Mouse (Mus musculus) liver, embryonic 14.5 days (tissue): Measurements from ENCODE around the gene Wdr76. TPM values are rescaled to one million over a fixed set of nuclear protein-coding genes. Genes with fewer than 3 reads are reported as not detected.
"Not testable (repeated sequence)": the region's sequence is repeated elsewhere in the genome, so short reads cannot be mapped to it uniquely, and the experiment has no call there.

Source experiments
- ATAC-seq: fragments of 200-750 bp; cut with Nextera tagmentation; 2 replicates; pipeline ENCODE4 v1.8.0; 2017; ENCODE audit warnings: moderate number of reproducible peaks, mild to moderate bottlenecking, moderate library complexity; ENCODE audit not compliant: insufficient read depth
- DNase-seq, 3 experiments: peaks; one replicate each; pipeline ENCODE4 v3.0.0-alpha.2; 2012 to 2013; ENCODE audit warnings: low read depth in 3 of 3, low spot score in 3 of 3
- H3K27ac ChIP-seq: fragments of 300-500 bp; sonication (generic); 2 replicates; pipeline ENCODE4 v1.5.1; 2014; ENCODE audit warnings: moderate library complexity, mild to moderate bottlenecking, control low read depth, inconsistent platforms
- H3K27me3 ChIP-seq: fragments of 300-500 bp; sonication (generic); 2 replicates; pipeline ENCODE4 v1.6.1; 2014; ENCODE audit warnings: mild to moderate bottlenecking, low read length, moderate library complexity; ENCODE audit not compliant: control insufficient read depth, insufficient read depth
- H3K36me3 ChIP-seq: fragments of 300-500 bp; sonication (generic); replicated peaks from 2 replicates; pipeline ENCODE4 v1.6.1; 2014; ENCODE audit warnings: low read depth; ENCODE audit not compliant: control insufficient read depth, insufficient read depth
- H3K4me1 ChIP-seq, 2 experiments: fragments of 200-500 bp in 1 of 2; fragments of 300-500 bp in 1 of 2; sonication (generic) in 1 of 2; replicated peaks; 2 replicates each; pipeline ENCODE4 v1.6.1; 2012 to 2014; ENCODE audit warnings: antibody characterized with exemption in 1 of 2, inconsistent platforms in 1 of 2, low read length in 1 of 2; ENCODE audit not compliant: control insufficient read depth in 2 of 2, insufficient read depth in 2 of 2
- H3K4me2 ChIP-seq: fragments of 300-500 bp; sonication (generic); 2 replicates; pipeline ENCODE4 v1.6.1; 2014; ENCODE audit warnings: low read depth, mild to moderate bottlenecking, control low read depth, moderate library complexity
- H3K4me3 ChIP-seq, 2 experiments: fragments of 200-500 bp in 1 of 2; fragments of 300-500 bp in 1 of 2; sonication (generic) in 1 of 2; 2 replicates each; pipeline ENCODE4 v1.5.1; 2012 to 2014; ENCODE audit warnings: low read depth in 2 of 2, low read length in 2 of 2, mild to moderate bottlenecking in 2 of 2, control low read depth in 1 of 2, inconsistent platforms in 1 of 2, moderate library complexity in 1 of 2; ENCODE audit not compliant: insufficient read depth in 1 of 2
- H3K9ac ChIP-seq: fragments of 300-500 bp; sonication (generic); replicated peaks from 2 replicates; pipeline ENCODE4 v1.6.1; 2014; ENCODE audit warnings: mild to moderate bottlenecking, control low read depth, moderate library complexity
- H3K9me3 ChIP-seq: fragments of 300-500 bp; sonication (generic); 2 replicates; pipeline ENCODE4 v1.6.1; 2016; ENCODE audit warnings: low read length, mixed read lengths; ENCODE audit not compliant: control insufficient read depth
- CTCF ChIP-seq: IDR thresholded peaks from 2 replicates; pipeline ENCODE4 v1.5.1; 2016; ENCODE audit warnings: antibody characterized with exemption, low read depth, control low read depth
- EP300 ChIP-seq: IDR thresholded peaks from 2 replicates; pipeline ENCODE4 v1.6.1; 2016; ENCODE audit warnings: antibody characterized with exemption, low read depth
- WGBS: fragments of 180-500 bp; shearing (Covaris S2); extraction: QIAGEN DNeasy Blood & Tissue Kit; methylation state at CpG from one replicate; pipeline ENCODE4 v1.1.7; 2014; ENCODE audit not compliant: insufficient replicate concordance; 5-methylcytosine and 5-hydroxymethylcytosine counted together
- polyA plus RNA-seq, 2 experiments: library from polyadenylated mRNA; depleted of rRNA in 1 of 2; stranded (reverse) in 1 of 2; unstranded in 1 of 2; fragments of >200 nt; fragmentation: Nextera tagmentation in 1 of 2; extraction: Ambion mirVana in 1 of 2; gene quantifications; 2 replicates each; pipeline versions ENCODE4 v1.2.1 to v1.2.3; 2012 to 2014

Gene Wdr76
- polyA plus RNA-seq, 2 experiments: 9.1 to 11.5 TPM

- H3K36me3 ChIP-seq: peaks cover 49% of the 10 kb centered on the region
- no peak overlapping the region for H3K9ac ChIP-seq
- TF ChIP-seq CTCF: no peak
- TF ChIP-seq EP300: no peak
- no peaks in the 10 kb centered on the region for H3K9me3 ChIP-seq
- no peak overlapping the region for H3K4me2 ChIP-seq
- no peaks in the 10 kb centered on the region for H3K27me3 ChIP-seq
- peak in 1 of 3 experiments; percentile 14 for DNase-seq
- no peak for ATAC-seq
- H3K4me3 ChIP-seq: no peak overlapping the region
- no peak overlapping the region for H3K27ac ChIP-seq
- H3K4me1 ChIP-seq: no peaks in the 10 kb centered on the region
- 83% methylated on average over 2 of the region's 2 CpGs for WGBS
Measured at GRCm38 (mm10) chr2:121522006-121522405, 15.5 kb downstream of the Wdr76 start.

- not testable (repeated sequence) for ATAC-seq, H3K27me3 ChIP-seq, H3K27ac ChIP-seq, H3K4me3 ChIP-seq, H3K9ac ChIP-seq, H3K4me2 ChIP-seq, H3K9me3 ChIP-seq, H3K4me1 ChIP-seq
- 89% methylated on average over 3 of the region's 3 CpGs for WGBS
- DNase-seq: peak in 1 of 3 experiments; percentile 16
- H3K36me3 ChIP-seq: peaks cover 43% of the 10 kb centered on the region
Measured at GRCm38 (mm10) chr2:121522830-121523229, 16.3 kb downstream of the Wdr76 start.

- Histone ChIP-seq H3K4me2 (no peak overlapping the region), H3K4me3 (no peak overlapping the region), H3K36me3 (peaks cover 38% of the 10 kb centered on the region), H3K9me3 (no peaks in the 10 kb centered on the region), H3K27ac (no peak overlapping the region), H3K9ac (no peak overlapping the region), H3K27me3 (no peaks in the 10 kb centered on the region), H3K4me1 (no peaks in the 10 kb centered on the region)
- 80% methylated on average over 2 of the region's 2 CpGs for WGBS
- no peak for DNase-seq
- no peak for TF ChIP-seq EP300
- TF ChIP-seq CTCF: no peak
- ATAC-seq: no peak
Measured at GRCm38 (mm10) chr2:121525056-121525455, 18.5 kb downstream of the Wdr76 start.

GRCm38 (mm10) chr2:121544829-121545228 lies 38.3 kb downstream of the Wdr76 start:
- TF ChIP-seq CTCF (0 out of 2 replicates have a peak, but pooled peaks have one; percentile 12), EP300 (no peak)
- peaks cover 34% of the 10 kb centered on the region for H3K36me3 ChIP-seq

GRCm38 (mm10) chr2:121549630-121550029 lies 43.1 kb downstream of the Wdr76 start:
- Histone ChIP-seq H3K27me3 (no peaks in the 10 kb centered on the region), H3K4me1 (no peaks in the 10 kb centered on the region), H3K9ac (no peak overlapping the region), H3K9me3 (no peaks in the 10 kb centered on the region), H3K4me2 (no peak overlapping the region), H3K4me3 (no peak overlapping the region), H3K27ac (no peak overlapping the region), H3K36me3 (peaks cover 7% of the 10 kb centered on the region)
- TF ChIP-seq CTCF (no peak), EP300 (no peak)
- 87% methylated on average over 6 of the region's 6 CpGs for WGBS
- no peak for ATAC-seq
- DNase-seq: no peak

More at GRCm38 (mm10) chr2:121544829-121545228, 38.3 kb downstream of the Wdr76 start:
- no peaks in the 10 kb centered on the region for H3K27me3 ChIP-seq
- no peak overlapping the region for H3K4me2 ChIP-seq
- DNase-seq (no peak), ATAC-seq (no peak)
- no peaks in the 10 kb centered on the region for H3K4me1 ChIP-seq
- H3K27ac ChIP-seq: no peak overlapping the region
- H3K4me3 ChIP-seq: no peak overlapping the region
- 93% methylated on average over 3 of the region's 3 CpGs for WGBS
- H3K9ac ChIP-seq: no peak overlapping the region
- H3K9me3 ChIP-seq: no peaks in the 10 kb centered on the region
